Mouse (Mus musculus) liver, adult 2 months (tissue): Measurements from ENCODE around the gene Gpr143. TPM values are rescaled to one million over a fixed set of nuclear protein-coding genes. Genes with fewer than 3 reads are reported as not detected.
"Not testable (repeated sequence)": the region's sequence is repeated elsewhere in the genome, so short reads cannot be mapped to it uniquely, and the experiment has no call there.

ENCODE experiments used
- DNase-seq: peaks from one replicate; pipeline ENCODE4 v3.0.0-alpha.2; 2011; ENCODE audit warnings: low read depth, low spot score; ENCODE audit errors: extremely low read depth
- H3K27ac ChIP-seq: fragments of 200-500 bp; replicated peaks from 2 replicates; pipeline ENCODE4 v1.5.1; 2012; ENCODE audit warnings: low read depth, mild to moderate bottlenecking, control low read depth, inconsistent platforms, low read length; ENCODE audit not compliant: insufficient read depth
- H3K27me3 ChIP-seq: fragments of 200-500 bp; 2 replicates; pipeline ENCODE4 v1.6.1; 2012; ENCODE audit warnings: mild to moderate bottlenecking, moderate library complexity, low read length, inconsistent platforms; ENCODE audit not compliant: control insufficient read depth, insufficient read depth
- H3K36me3 ChIP-seq: fragments of 200-500 bp; 2 replicates; pipeline ENCODE4 v1.6.1; 2012; ENCODE audit warnings: low read length, inconsistent platforms; ENCODE audit not compliant: control insufficient read depth, insufficient read depth
- H3K4me1 ChIP-seq: fragments of 200-500 bp; 2 replicates; pipeline ENCODE4 v1.6.1; 2011; ENCODE audit warnings: low read length; ENCODE audit not compliant: control insufficient read depth, insufficient read depth
- H3K4me3 ChIP-seq: fragments of 200-500 bp; 2 replicates; pipeline ENCODE4 v1.5.1; 2011; ENCODE audit warnings: low read depth, mild to moderate bottlenecking, control low read depth, low read length, moderate library complexity; ENCODE audit not compliant: insufficient read depth
- H3K79me2 ChIP-seq: fragments of 200-500 bp; 2 replicates; pipeline ENCODE4 v1.6.1; 2012; ENCODE audit warnings: inconsistent platforms, mild to moderate bottlenecking, low read length, moderate library complexity; ENCODE audit not compliant: control insufficient read depth, insufficient read depth
- H3K9ac ChIP-seq: fragments of 200-500 bp; 2 replicates; pipeline ENCODE4 v1.6.1; 2012; ENCODE audit warnings: low read depth, mild to moderate bottlenecking, control low read depth, inconsistent platforms, low read length
- CTCF ChIP-seq: fragments of 200-500 bp; IDR thresholded peaks from 2 replicates; pipeline ENCODE4 v1.5.1; 2011; ENCODE audit warnings: low read depth, low read length, control low read depth
- POLR2A ChIP-seq: fragments of 200-500 bp; IDR thresholded peaks from 2 replicates; pipeline ENCODE4 v1.6.1; 2011; ENCODE audit warnings: low read length, control low read depth; ENCODE audit not compliant: insufficient read depth; ENCODE audit errors: extremely low read depth
- WGBS: fragments of 180-500 bp; shearing (Covaris S2); methylation state at CpG from one replicate; pipeline ENCODE4 v1.1.7; 2018; 5-methylcytosine and 5-hydroxymethylcytosine counted together
- polyA plus RNA-seq: library from polyadenylated mRNA; depleted of rRNA; stranded (reverse); fragments of >200 nt; gene quantifications from 2 replicates; pipeline ENCODE4 v1.2.3, GENCODE M21; 2012; rRNA removed
- total RNA-seq: library from RNA; depleted of rRNA; stranded (reverse); fragments of >200 nt; gene quantifications from 2 replicates; pipeline ENCODE4 v1.2.3, GENCODE M21; 2014; rRNA removed

Gene Gpr143
- total and polyA plus RNA-seq, 2 experiments = not detected

DNA sequence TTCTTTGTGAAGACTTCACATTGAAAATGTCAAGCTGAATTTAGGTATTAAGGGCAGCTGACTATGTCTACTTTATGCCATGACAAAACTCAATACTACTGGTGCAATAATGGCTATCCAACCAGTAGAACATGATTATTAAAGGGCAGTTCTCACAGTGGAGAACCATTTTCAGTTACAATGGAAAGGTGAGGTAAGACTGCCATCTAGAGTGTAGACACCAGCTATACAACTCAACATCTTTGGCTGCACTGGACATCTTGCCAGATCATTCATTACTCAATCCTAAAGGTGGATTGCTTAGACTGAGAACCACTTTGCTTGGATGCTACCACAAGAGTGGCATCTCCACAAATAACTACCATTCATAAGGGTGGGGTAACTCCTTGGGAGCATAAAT lies 37.3 kb downstream of the Gpr143 start:
- Histone ChIP-seq H3K4me3 (no peak overlapping the region), H3K27ac (no peak overlapping the region), H3K36me3 (no peaks in the 10 kb centered on the region), H3K4me1 (no peaks in the 10 kb centered on the region), H3K27me3 (no peaks in the 10 kb centered on the region), H3K9ac (no peak overlapping the region), H3K79me2 (no peaks in the 10 kb centered on the region)
- peak; percentile 55 for DNase-seq
- TF ChIP-seq CTCF = peak; percentile 40
- no peak for TF ChIP-seq POLR2A

GRCm38 (mm10) chrX:152831003-152831550 lies 49.4 kb downstream of the Gpr143 start:
- H3K4me1 ChIP-seq, H3K9ac ChIP-seq, H3K36me3 ChIP-seq, H3K27ac ChIP-seq, H3K27me3 ChIP-seq, H3K4me3 ChIP-seq, H3K79me2 ChIP-seq, DNase-seq: not testable (repeated sequence)
- WGBS = no CpG with 5 or more reads among the region's 1 CpGs

DNA sequence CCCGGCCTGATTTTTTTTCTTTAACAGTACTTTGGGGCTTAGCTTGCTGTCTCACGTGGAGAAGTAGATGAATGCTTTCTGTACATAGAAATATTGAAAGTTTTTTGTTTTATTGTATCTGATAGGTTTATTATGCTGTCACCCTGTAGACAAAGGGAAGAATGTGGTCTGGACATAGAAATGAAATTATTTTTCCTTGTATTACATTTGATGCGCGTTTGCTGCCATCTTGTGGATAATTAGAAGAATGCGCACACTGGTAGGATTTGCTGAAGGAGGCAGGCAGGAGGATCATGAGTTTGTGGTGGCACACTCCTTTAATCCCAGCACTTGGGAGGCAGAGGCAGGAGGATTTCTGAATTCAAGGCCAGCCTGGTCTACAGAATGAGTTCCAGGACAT lies 53.2 kb downstream of the Gpr143 start:
- H3K79me2 ChIP-seq, H3K36me3 ChIP-seq, H3K4me1 ChIP-seq, H3K27ac ChIP-seq, H3K9ac ChIP-seq, H3K27me3 ChIP-seq, H3K4me3 ChIP-seq: not testable (repeated sequence)
- DNase-seq = peak; percentile 15
- 32% methylated on average over 5 of the region's 5 CpGs for WGBS
- TF ChIP-seq CTCF = 0 out of 2 replicates have a peak, but pooled peaks have one; percentile 14

DNA sequence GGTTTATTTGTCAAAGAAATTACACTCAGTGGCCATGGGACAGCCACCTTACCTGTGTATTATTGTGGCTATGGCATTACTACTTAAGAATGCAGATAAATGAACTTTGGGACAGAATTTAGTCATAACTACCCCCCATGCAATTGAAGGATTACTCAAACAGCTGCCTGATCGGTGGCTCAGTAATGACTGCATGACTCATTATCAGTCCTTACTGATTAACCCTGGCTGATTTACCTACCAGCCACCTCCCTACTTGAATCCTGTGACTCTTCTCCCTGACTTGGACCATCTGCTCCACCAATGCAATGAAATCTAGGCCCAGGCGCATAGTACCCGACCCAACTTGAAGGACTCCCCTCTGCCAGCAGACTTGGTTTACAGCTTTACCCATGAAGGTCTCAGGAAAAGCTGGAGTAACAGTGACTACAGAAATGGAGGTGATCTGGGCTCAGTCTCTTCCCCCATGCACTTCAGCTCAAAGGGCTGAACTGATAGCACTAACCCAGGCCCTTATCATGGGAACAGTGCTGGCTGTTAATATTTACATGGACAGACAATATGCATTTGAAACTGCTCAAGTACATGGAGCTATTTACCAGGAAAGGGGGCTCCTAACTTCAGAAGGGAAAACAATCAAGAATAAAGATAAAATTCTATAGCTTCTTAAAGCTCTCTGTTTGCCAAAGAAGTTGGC lies 73.5 kb downstream of the Gpr143 start:
- Histone ChIP-seq H3K4me1 (no peaks in the 10 kb centered on the region), H3K4me3 (no peak overlapping the region), H3K9ac (no peak overlapping the region), H3K27me3 (no peaks in the 10 kb centered on the region), H3K36me3 (no peaks in the 10 kb centered on the region), H3K27ac (no peak overlapping the region), H3K79me2 (no peaks in the 10 kb centered on the region)
- TF ChIP-seq POLR2A = no peak
- TF ChIP-seq CTCF = no peak
- no peak for DNase-seq
- WGBS = 84% methylated on average over 3 of the region's 3 CpGs

Other genes with a start within 250 kb of the Gpr143 start
- not detected in 2 replicates for gene Cldn34a, start 218.6 kb upstream of the Gpr143 start, total RNA-seq
- gene Cldn34a, start 218.6 kb upstream of the Gpr143 start, polyA plus RNA-seq = not detected in 2 replicates
- 8.6 and 10.8 TPM in 2 replicates for gene Shroom2, start 12.5 kb upstream of the Gpr143 start, total RNA-seq
- 3.9 and 5.9 TPM in 2 replicates for gene Shroom2, start 12.5 kb upstream of the Gpr143 start, polyA plus RNA-seq
- gene Usp51, start 224.5 kb downstream of the Gpr143 start, total RNA-seq = 0.07 TPM in 1 of 2 replicates, not detected in the other
- gene Usp51, start 224.5 kb downstream of the Gpr143 start, polyA plus RNA-seq = not detected in 2 replicates